In the genomic region with DNA sequence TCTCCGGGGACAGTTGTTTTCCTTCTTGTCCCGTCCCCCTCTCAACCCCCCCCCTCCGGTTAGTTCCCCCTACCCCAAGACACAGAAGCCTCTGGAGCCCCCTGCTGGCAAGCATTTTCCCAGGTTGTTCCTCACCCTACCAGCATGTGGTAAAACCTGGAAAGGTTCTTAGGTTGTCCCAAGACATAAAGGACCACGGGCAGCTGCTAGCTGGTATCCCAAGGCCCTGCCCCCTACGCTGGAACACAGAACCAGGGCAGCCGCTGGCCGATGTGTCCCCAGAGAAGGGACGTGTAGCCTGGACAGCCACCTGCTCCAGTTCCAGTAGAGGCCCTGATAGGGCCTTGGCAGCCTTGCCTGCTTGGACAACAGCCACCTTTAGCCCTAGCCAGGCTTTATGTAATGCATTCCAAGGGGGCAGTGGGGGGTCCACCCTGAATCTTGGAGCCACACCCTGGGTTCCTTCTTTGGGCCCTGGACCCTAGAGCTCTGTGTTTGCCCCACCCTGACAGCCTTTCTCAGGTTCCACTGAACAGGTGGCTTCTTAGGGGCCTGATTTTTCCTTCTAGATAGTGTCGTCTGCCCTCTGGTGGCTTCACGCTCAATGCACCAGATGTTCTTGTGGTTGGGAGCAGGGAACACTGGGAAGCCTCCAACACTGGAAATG, we compare ENCODE assay signal across 8 mouse cellular contexts. TPM values are rescaled to one million over a fixed set of nuclear protein-coding genes. Genes with fewer than 3 reads are reported as not detected.
DNase-seq lines count a peak whose midpoint lies in the region; ATAC-seq and TF ChIP-seq lines count a peak whose summit lies in the region.

No protein-coding gene starts in this region.

- no peak for ATAC-seq in lung, embryonic 16.5 days (ENCODE audit: low read depth)

- WGBS in lung, embryonic 16.5 days, result under 1% methylated on average over 9 of the region's 10 CpGs
- WGBS in small intestine, adult 2 months, result under 1% methylated on average over 10 of the region's 10 CpGs

- TF ChIP-seq CTCF in small intestine, adult 2 months (IDR thresholded peaks at IDR 0.05; ENCODE audit: extremely low read depth, insufficient read length, insufficient replicate concordance, low read depth, low read length), result peak; percentile 49; the same call in 1 of the 2 replicates

- no peaks in the 10 kb centered on the region for H3K9me3 ChIP-seq in lung, embryonic 16.5 days (ENCODE audit: control insufficient read depth, low read length)

- H3K4me3 ChIP-seq in lung, embryonic 16.5 days (ENCODE audit: low read length), result peak overlapping the region; percentile 85
- H3K4me3 ChIP-seq in small intestine, adult 2 months (ENCODE audit: low read depth, low read length), result peak overlapping the region; percentile 99

- peak overlapping the region; percentile 90 for H3K4me2 ChIP-seq in lung, embryonic 16.5 days (ENCODE audit: low read depth, low read length)

- peak overlapping the region; percentile 82 for H3K9ac ChIP-seq in lung, embryonic 16.5 days (ENCODE audit: low read length)

- H3K4me1 ChIP-seq in lung, embryonic 16.5 days (replicated peaks; ENCODE audit: control insufficient read depth, insufficient read depth, low read length), result peaks cover 19% of the 10 kb centered on the region
- H3K4me1 ChIP-seq in small intestine, adult 2 months (ENCODE audit: control insufficient read depth, insufficient read depth, insufficient read length, low read length), result peaks cover 21% of the 10 kb centered on the region

- no peaks in the 10 kb centered on the region for H3K27me3 ChIP-seq in lung, embryonic 16.5 days (ENCODE audit: control insufficient read depth, insufficient read depth, low read depth, low read length)
- no peaks in the 10 kb centered on the region for H3K27me3 ChIP-seq in small intestine, adult 2 months (ENCODE audit: control insufficient read depth, insufficient read depth, low read length)

- no peak for TF ChIP-seq POLR2A in small intestine, adult 2 months (IDR thresholded peaks at IDR 0.05; ENCODE audit: low read depth, low read length)

- peaks cover 25% of the 10 kb centered on the region for H3K36me3 ChIP-seq in lung, embryonic 16.5 days (ENCODE audit: control insufficient read depth, insufficient read depth, low read length)
- H3K36me3 ChIP-seq in small intestine, adult 2 months (ENCODE audit: control insufficient read depth, insufficient read depth, low read length), result peaks cover 29% of the 10 kb centered on the region

- DNase-seq in adrenal gland, adult 18-20 months (ENCODE audit: low spot score in 2 of 2), result peak; percentile 37 to 58
- DNase-seq in adrenal gland, adult 8-10 months, result no peak
- peak; percentile 89 for DNase-seq in R1 (ENCODE audit: low read depth, low spot score)
- DNase-seq in embryo, embryonic 9.5 days (ENCODE audit: extremely low spot score), result peak; percentile 64
- DNase-seq in heart, adult 8-10 months (ENCODE audit: low spot score), result peak; percentile 70
- peak; percentile 70 to 81 for DNase-seq in kidney, adult 8-10 months

- peak overlapping the region; percentile 66 for H3K27ac ChIP-seq in lung, embryonic 16.5 days (ENCODE audit: low read length)
- H3K27ac ChIP-seq in small intestine, adult 2 months (ENCODE audit: insufficient read depth, low read depth, low read length), result peak overlapping the region; percentile 28; the same call in 1 of the 2 replicates

RNA-seq across cellular contexts. Expression of a gene that starts 1.1 kb away (rescaled TPM):
- 100 to 1,000 TPM in 1 of 2 experiments, 10 to 100 TPM in 1; 87.6 to 120 TPM for total RNA-seq in adrenal gland, adult 18-20 months (2021)
- total RNA-seq in adrenal gland, adult 8-10 months (2022), result 10 to 100 TPM; 50.9 to 77.7 (median 69.2) TPM
- 100 to 1,000 TPM; 201 to 230 (median 213) TPM for total RNA-seq in heart, adult 8-10 months (2022)
- polyA plus RNA-seq in lung, embryonic 16.5 days (2015; fragmentation: Nextera tagmentation; extraction: Ambion mirVana), result 64.0 and 68.9 TPM in 2 replicates
- 101 and 163 TPM in 2 replicates for polyA plus RNA-seq in small intestine, adult 2 months (2012; rRNA removed)

RNA-seq across cellular contexts. Expression of a gene that starts 5.8 kb away (rescaled TPM):
- 1 to 10 TPM; 1.2 to 1.3 TPM for total RNA-seq in adrenal gland, adult 18-20 months (2021)
- 1 to 10 TPM; 1.2 to 2.2 (median 1.7) TPM for total RNA-seq in adrenal gland, adult 8-10 months (2022)
- total RNA-seq in heart, adult 8-10 months (2022), result 1 to 10 TPM; 7.6 to 9.0 (median 8.3) TPM
- 0.62 and 0.98 TPM in 2 replicates for polyA plus RNA-seq in lung, embryonic 16.5 days (2015; fragmentation: Nextera tagmentation; extraction: Ambion mirVana)
- 0.11 and 0.52 TPM in 2 replicates for polyA plus RNA-seq in small intestine, adult 2 months (2012; rRNA removed)

RNA-seq across cellular contexts. Expression of a gene that starts 13.9 kb away (rescaled TPM):
- total RNA-seq in adrenal gland, adult 18-20 months (2021), result 10 to 100 TPM; 29.6 to 34.4 TPM
- 10 to 100 TPM; 37.8 to 41.6 (median 39.3) TPM for total RNA-seq in adrenal gland, adult 8-10 months (2022)
- total RNA-seq in heart, adult 8-10 months (2022), result 10 to 100 TPM; 14.5 to 20.0 (median 16.9) TPM
- 57.5 and 58.3 TPM in 2 replicates for polyA plus RNA-seq in lung, embryonic 16.5 days (2015; fragmentation: Nextera tagmentation; extraction: Ambion mirVana)
- polyA plus RNA-seq in small intestine, adult 2 months (2012; rRNA removed), result 76.0 and 138 TPM in 2 replicates

RNA-seq across cellular contexts. Expression of a gene that starts 18.7 kb away (rescaled TPM):
- not detected for total RNA-seq in adrenal gland, adult 18-20 months (2021)
- not detected for total RNA-seq in adrenal gland, adult 8-10 months (2022)
- total RNA-seq in heart, adult 8-10 months (2022), result not detected
- 0.53 and 0.69 TPM in 2 replicates for polyA plus RNA-seq in lung, embryonic 16.5 days (2015; fragmentation: Nextera tagmentation; extraction: Ambion mirVana)
- 9.9 and 20.7 TPM in 2 replicates for polyA plus RNA-seq in small intestine, adult 2 months (2012; rRNA removed)

RNA-seq across cellular contexts. Expression of a gene that starts 21.2 kb away (rescaled TPM):
- total RNA-seq in adrenal gland, adult 18-20 months (2021), result 100 to 1,000 TPM; 618 to 637 TPM
- 100 to 1,000 TPM; 578 to 598 (median 581) TPM for total RNA-seq in adrenal gland, adult 8-10 months (2022)
- 1,000 to 10,000 TPM; 1,424 to 1,552 (median 1,533) TPM for total RNA-seq in heart, adult 8-10 months (2022)
- 1,174 and 1,330 TPM in 2 replicates for polyA plus RNA-seq in lung, embryonic 16.5 days (2015; fragmentation: Nextera tagmentation; extraction: Ambion mirVana)
- polyA plus RNA-seq in small intestine, adult 2 months (2012; rRNA removed), result 1,266 and 1,465 TPM in 2 replicates
